Comparison of ENCODE assay signal across 16 mouse cellular contexts in the genomic region with DNA sequence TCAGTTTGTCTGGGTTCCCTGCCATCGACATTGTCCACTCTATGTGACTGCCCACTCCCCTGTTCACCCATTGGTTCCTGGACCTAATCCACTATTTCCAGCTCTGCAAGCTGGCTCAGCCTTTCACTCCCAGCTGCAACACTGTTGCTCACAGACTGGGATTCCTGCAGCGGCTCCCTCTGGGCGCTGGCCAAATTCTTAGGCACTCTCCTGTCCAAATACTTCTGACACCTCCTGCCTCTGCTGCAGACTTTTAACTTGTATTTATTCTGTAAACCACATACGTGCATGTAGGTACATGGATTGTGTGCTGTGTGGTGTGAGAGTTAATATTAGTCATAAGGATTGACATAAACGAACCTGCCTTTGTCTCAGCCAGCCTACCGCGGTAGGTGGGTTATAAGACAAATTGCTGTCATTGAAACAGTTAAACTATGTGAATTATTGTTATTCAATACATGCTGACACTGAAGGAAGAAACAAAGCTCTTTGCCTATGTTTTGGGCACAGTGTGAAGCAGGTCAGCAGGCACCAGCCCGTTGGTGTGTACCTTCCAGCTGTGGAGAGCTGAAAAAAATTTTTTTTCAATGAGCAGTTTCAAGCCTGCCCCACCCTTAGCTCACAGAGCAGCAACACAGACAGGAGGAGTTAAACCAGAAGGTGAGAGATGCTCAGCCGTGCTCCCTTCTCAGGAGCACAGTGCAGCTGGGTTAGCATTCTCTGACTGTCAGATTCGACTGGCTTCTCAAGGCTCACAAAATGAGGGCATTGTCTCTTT.
DNase-seq lines count a peak whose midpoint lies in the region; ATAC-seq and TF ChIP-seq lines count a peak whose summit lies in the region.
"Had no signal": no experiment of that assay in that cellular context is flagged by ENCODE, and none has a peak within 500 bp of the region (broad histone marks: within the 10 kb centered on the region; RNA-seq: fewer than 3 reads in every experiment).

No protein-coding gene starts in this region.

- TF ChIP-seq CTCF in thymus, adult 2 months (IDR thresholded peaks at IDR 0.05; ENCODE audit: borderline replicate concordance, control insufficient read depth, extremely low read depth, insufficient read depth, low read length, poor library complexity), result no peak

- H3K4me1 ChIP-seq in embryonic facial prominence, embryonic 14.5 days (ENCODE audit: control insufficient read depth, insufficient read depth, low read length), result peaks cover 15% of the 10 kb centered on the region
- H3K4me1 ChIP-seq in embryonic facial prominence, embryonic 10.5 days, result peaks cover 9% of the 10 kb centered on the region
- peaks cover 25% of the 10 kb centered on the region for H3K4me1 ChIP-seq in thymus, adult 2 months (replicated peaks; ENCODE audit: control insufficient read depth, insufficient read depth, low read length)
- H3K4me1 ChIP-seq in forebrain, embryonic 11.5 days (replicated peaks; ENCODE audit: control insufficient read depth, insufficient read depth, low read length), result no peaks in the 10 kb centered on the region
- H3K4me1 ChIP-seq: megakaryocyte, embryonic 14.5 days had no signal

- WGBS in embryonic facial prominence, embryonic 14.5 days, result 58% methylated on average over 10 of the region's 10 CpGs
- WGBS in embryonic facial prominence, embryonic 10.5 days, result 78% methylated on average over 10 of the region's 10 CpGs
- WGBS in thymus, adult 2 months, result 79% methylated on average over 10 of the region's 10 CpGs
- 75% methylated on average over 10 of the region's 10 CpGs for WGBS in forebrain, embryonic 11.5 days

- H3K9ac ChIP-seq in embryonic facial prominence, embryonic 14.5 days (ENCODE audit: low read depth, low read length), result no peak overlapping the region
- no peak overlapping the region for H3K9ac ChIP-seq in forebrain, embryonic 11.5 days (ENCODE audit: low read length)
- H3K9ac ChIP-seq: embryonic facial prominence, embryonic 13.5 days; neural tube, embryonic 13.5 days had no signal

- no peak overlapping the region for H3K4me3 ChIP-seq in embryonic facial prominence, embryonic 14.5 days (ENCODE audit: low read depth, low read length)
- no peak overlapping the region for H3K4me3 ChIP-seq in embryonic facial prominence, embryonic 10.5 days
- no peak overlapping the region for H3K4me3 ChIP-seq in thymus, adult 2 months (ENCODE audit: control insufficient read depth, insufficient read depth, low read length)
- H3K4me3 ChIP-seq in forebrain, embryonic 11.5 days (ENCODE audit: low read depth, low read length), result no peak overlapping the region
- H3K4me3 ChIP-seq: embryonic facial prominence, embryonic 13.5 days; megakaryocyte, embryonic 14.5 days; neural tube, embryonic 13.5 days had no signal

- no peaks in the 10 kb centered on the region for H3K9me3 ChIP-seq in embryonic facial prominence, embryonic 14.5 days (ENCODE audit: control insufficient read depth, low read length)
- H3K9me3 ChIP-seq in embryonic facial prominence, embryonic 10.5 days, result no peaks in the 10 kb centered on the region
- no peaks in the 10 kb centered on the region for H3K9me3 ChIP-seq in forebrain, embryonic 11.5 days (ENCODE audit: control insufficient read depth, low read length)
- H3K9me3 ChIP-seq: embryonic facial prominence, embryonic 13.5 days; megakaryocyte, embryonic 14.5 days; neural tube, embryonic 13.5 days had no signal

- 0 out of 2 replicates have a peak, but pooled peaks cover 6% of the 10 kb centered on the region for H3K36me3 ChIP-seq in embryonic facial prominence, embryonic 14.5 days (ENCODE audit: control insufficient read depth, insufficient read depth, low read length)
- H3K36me3 ChIP-seq in embryonic facial prominence, embryonic 10.5 days (replicated peaks), result no peaks in the 10 kb centered on the region
- H3K36me3 ChIP-seq in thymus, adult 2 months (ENCODE audit: control insufficient read depth, insufficient read depth, low read length), result no peaks in the 10 kb centered on the region
- H3K36me3 ChIP-seq in forebrain, embryonic 11.5 days (ENCODE audit: control insufficient read depth, insufficient read depth, low read length), result no peaks in the 10 kb centered on the region
- H3K36me3 ChIP-seq: neural tube, embryonic 13.5 days had no signal

- no peaks in the 10 kb centered on the region for H3K27me3 ChIP-seq in embryonic facial prominence, embryonic 14.5 days (replicated peaks; ENCODE audit: control insufficient read depth, insufficient read depth, low read length)
- no peaks in the 10 kb centered on the region for H3K27me3 ChIP-seq in embryonic facial prominence, embryonic 10.5 days (replicated peaks; ENCODE audit: low read depth, poor library complexity, severe bottlenecking)
- H3K27me3 ChIP-seq in thymus, adult 2 months (ENCODE audit: control insufficient read depth, insufficient read depth, low read length), result no peaks in the 10 kb centered on the region
- no peaks in the 10 kb centered on the region for H3K27me3 ChIP-seq in forebrain, embryonic 11.5 days (ENCODE audit: control insufficient read depth, insufficient read depth, low read length)
- H3K27me3 ChIP-seq: embryonic facial prominence, embryonic 13.5 days; neural tube, embryonic 13.5 days had no signal

- peak overlapping the region; percentile 10; the same call in 1 of the 2 replicates for H3K27ac ChIP-seq in embryonic facial prominence, embryonic 14.5 days (replicated peaks; ENCODE audit: low read depth, low read length)
- H3K27ac ChIP-seq in embryonic facial prominence, embryonic 10.5 days (replicated peaks), result no peak overlapping the region
- no peak overlapping the region for H3K27ac ChIP-seq in thymus, adult 2 months (ENCODE audit: control insufficient read depth, insufficient read depth, low read length)
- no peak overlapping the region for H3K27ac ChIP-seq in forebrain, embryonic 11.5 days (ENCODE audit: low read depth, low read length)
- H3K27ac ChIP-seq: embryonic facial prominence, embryonic 13.5 days; neural tube, embryonic 13.5 days had no signal

- 0 out of 2 replicates have a peak, but pooled peaks have one; percentile 45 for ATAC-seq in embryonic facial prominence, embryonic 14.5 days (ENCODE audit: low read depth)
- ATAC-seq in forebrain, embryonic 11.5 days (replicated peaks; ENCODE audit: low FRiP score), result no peak

- TF ChIP-seq POLR2A in thymus, adult 2 months (IDR thresholded peaks at IDR 0.05; ENCODE audit: control insufficient read depth, extremely low read depth, insufficient read depth, low read length, poor library complexity), result no peak

- no peak overlapping the region for H3K4me2 ChIP-seq in embryonic facial prominence, embryonic 14.5 days (ENCODE audit: low read depth, low read length)
- H3K4me2 ChIP-seq in forebrain, embryonic 11.5 days (ENCODE audit: low read depth, low read length, severe bottlenecking), result no peak overlapping the region
- H3K4me2 ChIP-seq: embryonic facial prominence, embryonic 13.5 days; neural tube, embryonic 13.5 days had no signal

- no peak for DNase-seq in embryonic facial prominence, embryonic 14.5 days (ENCODE audit: low spot score)
- no peak for DNase-seq in embryonic facial prominence, embryonic 10.5 days (ENCODE audit: low spot score)
- peak; percentile 55 for DNase-seq in kidney, postnatal 10 days
- no peak for DNase-seq in kidney, postnatal 14 days
- DNase-seq in adipocyte (ENCODE audit: low spot score), result peak; percentile 56
- peak; percentile 62 for DNase-seq in lung, postnatal 14 days
- no peak for DNase-seq in thymus, adult 2 months
- no peak for DNase-seq in forebrain, embryonic 11.5 days (ENCODE audit: low spot score)
- DNase-seq: adrenal gland, adult 8-10 months; B cell, adult 2 months; cerebellum, adult 2 months; right cerebral cortex, postnatal 25 days; thymus, adult 18-20 months had no signal

Comparison
In these comparisons a context has a peak if more than half of its experiments do, and no peak if none do; other contexts are left out.
1. DNase-seq: peak in kidney, postnatal 10 days (single experiment), adipocyte (single experiment) and lung, postnatal 14 days (single experiment); none in embryonic facial prominence, embryonic 14.5 days (single experiment), embryonic facial prominence, embryonic 10.5 days (single experiment), kidney, postnatal 14 days (single experiment), thymus, adult 2 months (single experiment) and forebrain, embryonic 11.5 days (single experiment).